Mouse (Mus musculus): ENCODE data around the gene Scarb1.

Scarb1 gene

DNA sequence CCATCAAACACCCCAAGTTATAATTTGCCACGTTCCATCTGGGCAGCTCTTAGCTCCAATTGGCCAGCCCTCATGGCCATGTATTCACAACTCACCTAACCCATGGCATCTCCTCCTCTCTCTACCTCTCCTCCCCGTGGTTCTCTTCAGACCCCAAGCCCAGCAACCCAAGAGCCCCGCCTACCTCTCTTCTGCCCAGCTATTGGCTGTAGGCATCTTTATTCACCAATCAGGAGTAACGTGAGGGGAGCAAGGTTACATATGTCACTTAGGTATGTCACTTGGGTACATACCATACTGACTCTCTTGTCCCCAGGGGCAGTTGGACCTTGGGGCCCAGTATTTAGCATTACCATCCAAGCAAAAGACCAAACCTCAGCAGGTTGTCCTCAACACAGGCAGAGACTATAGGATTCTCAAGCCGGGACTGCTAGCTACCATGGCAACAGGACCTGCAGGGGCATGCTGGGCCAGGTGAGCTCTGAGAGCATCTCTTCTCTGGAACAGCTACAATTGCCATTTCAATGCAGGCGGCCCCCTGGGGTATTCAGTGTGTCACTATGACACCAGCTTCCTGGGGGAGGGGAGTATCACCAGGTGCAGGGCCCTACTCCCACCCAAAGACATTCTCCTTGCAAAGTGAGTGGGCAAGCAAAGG is 100.6 kb downstream of the Scarb1 start:
- no peak for DNase-seq (ENCODE audit: low spot score in 2 of 2)

GRCm38 (mm10) chr5:125235874-125236273 is 105.0 kb downstream of the Scarb1 start:
- DNase-seq (ENCODE audit: low spot score in 2 of 2) = no peak

DNA sequence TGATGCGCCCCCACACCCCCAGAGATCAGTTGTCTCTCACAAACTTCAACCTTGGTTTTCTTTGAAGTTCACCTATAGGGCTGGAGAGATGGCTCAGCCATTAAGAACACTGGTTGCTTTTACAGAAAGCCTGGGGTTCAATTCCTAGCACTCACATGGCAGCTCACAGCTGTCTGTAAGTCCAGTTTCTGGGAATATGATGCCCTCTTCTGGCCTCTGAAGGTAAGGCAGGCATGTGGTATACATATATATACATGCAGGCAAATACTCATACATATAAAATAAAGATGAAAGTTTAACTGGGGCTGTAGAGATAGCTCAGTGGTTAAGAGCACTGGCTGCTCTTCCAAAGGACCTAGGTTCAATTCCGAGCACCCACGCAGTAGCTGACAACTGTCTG is 105.5 kb downstream of the Scarb1 start:
- DNase-seq (ENCODE audit: low spot score in 2 of 2) = no peak

GRCm38 (mm10) chr5:125234399-125234798 is 106.5 kb downstream of the Scarb1 start:
- no peak for DNase-seq (ENCODE audit: low spot score in 2 of 2)

- DNase-seq (ENCODE audit: low spot score in 2 of 2) = no peak
Measured at GRCm38 (mm10) chr5:125233478-125233877, 107.4 kb downstream of the Scarb1 start.

DNA sequence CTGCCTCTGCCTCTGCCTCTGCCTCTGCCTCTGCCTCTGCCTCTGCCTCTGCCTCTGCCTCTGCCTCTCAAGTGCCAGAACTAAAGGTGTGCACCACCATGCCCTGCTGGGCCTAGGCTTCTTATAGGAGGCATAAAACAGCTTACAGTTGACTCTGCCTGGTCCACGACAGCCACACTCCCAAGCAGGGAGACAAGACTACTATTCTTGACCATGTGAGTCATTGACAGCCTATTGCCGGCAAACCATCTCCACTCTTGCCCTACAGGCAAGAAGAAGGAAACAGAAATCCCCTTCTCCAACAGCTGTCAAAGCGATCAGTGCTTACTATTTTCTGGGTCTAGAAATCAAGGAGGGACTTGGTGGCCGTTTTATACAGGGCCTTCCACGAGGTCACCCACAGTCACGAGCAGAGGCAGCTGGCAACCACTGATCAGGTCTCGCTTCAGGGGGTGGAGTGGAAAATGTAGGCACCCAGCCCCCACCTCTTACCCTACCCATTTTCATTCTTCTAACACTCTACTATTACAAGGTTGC is 108.4 kb downstream of the Scarb1 start:
- DNase-seq (ENCODE audit: low spot score in 2 of 2) = no peak

- no peak for DNase-seq (ENCODE audit: low spot score in 2 of 2)
Measured at GRCm38 (mm10) chr5:125230463-125230862, 110.4 kb downstream of the Scarb1 start.

DNA sequence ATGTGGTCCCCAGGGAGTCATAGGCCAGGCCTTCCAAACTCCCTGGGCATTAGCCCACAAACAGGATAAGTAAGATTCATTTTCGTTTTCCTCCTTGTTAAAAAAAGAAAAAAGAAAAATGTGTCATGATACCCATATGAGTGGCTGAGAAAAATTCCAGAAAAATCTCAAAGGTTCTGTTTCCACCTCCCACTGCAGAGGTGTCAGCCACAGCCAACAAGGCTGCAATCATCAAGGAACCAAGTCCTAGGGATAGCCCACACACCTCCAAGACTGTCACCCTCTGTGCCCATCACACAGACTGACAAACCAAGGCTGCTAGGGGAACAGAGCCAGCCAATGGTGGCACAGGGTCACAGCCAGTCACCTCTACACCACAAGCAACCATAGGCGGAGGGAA is 111.8 kb downstream of the Scarb1 start:
- DNase-seq (ENCODE audit: low spot score in 2 of 2) = no peak

DNA sequence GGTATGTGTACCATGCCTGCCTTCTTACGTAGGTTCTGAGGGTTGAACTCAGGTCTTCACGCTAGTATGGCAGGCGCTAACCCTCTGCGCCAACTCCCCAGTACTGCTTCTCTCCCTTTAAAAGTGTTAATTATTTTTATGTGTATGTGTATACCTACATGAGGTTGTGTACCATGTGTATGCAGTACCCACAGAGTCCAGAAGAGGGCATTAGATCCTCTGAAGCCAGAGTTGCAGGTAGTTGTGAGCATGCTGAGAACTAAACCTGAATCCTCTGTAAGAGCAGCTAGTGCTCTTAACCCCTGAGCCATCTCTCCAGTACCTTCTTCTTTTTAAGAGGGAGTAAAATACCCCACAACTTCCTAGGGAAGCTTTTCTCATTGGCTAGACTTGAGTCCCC is 113.2 kb downstream of the Scarb1 start:
- DNase-seq (ENCODE audit: low spot score in 2 of 2) = no peak
